Mouse (Mus musculus): ENCODE results near the gene Lilra6. TPM values are rescaled to one million over a fixed set of nuclear protein-coding genes. Genes with fewer than 3 reads are reported as not detected.
"Not testable (repeated sequence)": the region's sequence is repeated elsewhere in the genome, so short reads cannot be mapped to it uniquely, and the experiment has no call there.

Lilra6 gene
- polyA plus RNA-seq (2012; rRNA removed) = 1.8 and 2.0 TPM in 2 replicates

- not testable (repeated sequence) for DNase-seq (ENCODE audit: low read depth)
Observed at GRCm38 (mm10) chr7:3915387-3915786, at the start of gene Lilra6. Gene Lilra6, minus strand, starts transcription at chr7:3915503.

- no peak for DNase-seq (ENCODE audit: low read depth)
Observed at GRCm38 (mm10) chr7:3962017-3962416, 46.7 kb upstream of the Lilra6 start.

GRCm38 (mm10) chr7:3957387-3957786 is 42.1 kb upstream of the Lilra6 start:
- no peak for DNase-seq (ENCODE audit: low read depth)

- no peak for DNase-seq (ENCODE audit: low read depth)
Observed at GRCm38 (mm10) chr7:3949159-3949558, 33.9 kb upstream of the Lilra6 start.

- no peak for DNase-seq (ENCODE audit: low read depth)
Observed at GRCm38 (mm10) chr7:3948223-3948622, 32.9 kb upstream of the Lilra6 start.

- DNase-seq (ENCODE audit: low read depth) = no peak
Observed at GRCm38 (mm10) chr7:3946117-3946516, 30.8 kb upstream of the Lilra6 start.

GRCm38 (mm10) chr7:3940915-3941314 is 25.6 kb upstream of the Lilra6 start:
- DNase-seq (ENCODE audit: low read depth) = no peak

- no peak for DNase-seq (ENCODE audit: low read depth)
Observed at GRCm38 (mm10) chr7:3939866-3940525, 24.7 kb upstream of the Lilra6 start.

- not testable (repeated sequence) for DNase-seq (ENCODE audit: low read depth)
Observed at GRCm38 (mm10) chr7:3935473-3935872, 20.2 kb upstream of the Lilra6 start.

- DNase-seq (ENCODE audit: low read depth) = no peak
Observed at GRCm38 (mm10) chr7:3903704-3904103, 11.6 kb downstream of the Lilra6 start.

- not testable (repeated sequence) for DNase-seq (ENCODE audit: low read depth)
Observed at GRCm38 (mm10) chr7:3898036-3898590, 17.2 kb downstream of the Lilra6 start, which contains the start of gene Gm14548. Gene Gm14548, minus strand, starts transcription at chr7:3898120.

GRCm38 (mm10) chr7:3875032-3875431 is 40.3 kb downstream of the Lilra6 start:
- not testable (repeated sequence) for DNase-seq (ENCODE audit: low read depth)

Other genes starting within 250 kb of the Lilra6 start
- 4.5 and 5.0 TPM in 2 replicates for gene Leng1, start 249.7 kb downstream of the Lilra6 start, polyA plus RNA-seq (2012; rRNA removed)
- gene Tmc4, start 237.9 kb downstream of the Lilra6 start, polyA plus RNA-seq (2012; rRNA removed) = 91.0 and 95.0 TPM in 2 replicates
- 100 and 114 TPM in 2 replicates for gene Tsen34, start 222.6 kb downstream of the Lilra6 start, polyA plus RNA-seq (2012; rRNA removed)
- 43.9 and 47.7 TPM in 2 replicates for gene Mboat7, start 222.0 kb downstream of the Lilra6 start, polyA plus RNA-seq (2012; rRNA removed)
- 2,234 and 2,492 TPM in 2 replicates for gene Rps9, start 211.5 kb downstream of the Lilra6 start, polyA plus RNA-seq (2012; rRNA removed)
- gene Pirb, start 195.1 kb downstream of the Lilra6 start, polyA plus RNA-seq (2012; rRNA removed) = 10.7 and 16.1 TPM in 2 replicates
- gene Gm15448, start 89.8 kb downstream of the Lilra6 start, polyA plus RNA-seq (2012; rRNA removed) = 0.45 and 0.62 TPM in 2 replicates
- 0.43 and 1.3 TPM in 2 replicates for gene Pira2, start 70.5 kb downstream of the Lilra6 start, polyA plus RNA-seq (2012; rRNA removed)
- gene Gm14548, start 17.4 kb downstream of the Lilra6 start, polyA plus RNA-seq (2012; rRNA removed) = 1.3 and 3.4 TPM in 2 replicates
- gene Lair1, start 147.7 kb upstream of the Lilra6 start, polyA plus RNA-seq (2012; rRNA removed) = 5.2 and 7.0 TPM in 2 replicates
- gene Ttyh1, start 203.9 kb upstream of the Lilra6 start, polyA plus RNA-seq (2012; rRNA removed) = 46.6 and 51.3 TPM in 2 replicates
- gene Leng8, start 221.5 kb upstream of the Lilra6 start, polyA plus RNA-seq (2012; rRNA removed) = 692 and 700 TPM in 2 replicates
- 8.1 and 9.0 TPM in 2 replicates for gene Leng9, start 234.9 kb upstream of the Lilra6 start, polyA plus RNA-seq (2012; rRNA removed)
- 17.9 and 20.8 TPM in 2 replicates for gene Cdc42ep5, start 249.4 kb upstream of the Lilra6 start, polyA plus RNA-seq (2012; rRNA removed)